Mouse (Mus musculus) ES-E14 (cell line): ENCODE results near the gene Myl6b. TPM values are rescaled to one million over a fixed set of nuclear protein-coding genes. Genes with fewer than 3 reads are reported as not detected.
"Not testable (repeated sequence)": the region's sequence is repeated elsewhere in the genome, so short reads cannot be mapped to it uniquely, and the experiment has no call there.

Experiments
- DNase-seq: peaks from one replicate; pipeline ENCODE4 v3.0.0-alpha.2; 2013; ENCODE audit warnings: low read depth, low spot score
- H3K27ac ChIP-seq: 2 replicates; pipeline ENCODE4 v1.5.1; 2012; ENCODE audit warnings: low read depth, mild to moderate bottlenecking, low read length, moderate library complexity, mixed read lengths; ENCODE audit not compliant: poor library complexity, insufficient read depth, severe bottlenecking
- H3K36me3 ChIP-seq: 2 replicates; pipeline ENCODE4 v1.6.1; 2012; ENCODE audit warnings: mild to moderate bottlenecking, low read length, moderate library complexity, mixed read lengths; ENCODE audit not compliant: control insufficient read depth, poor library complexity, insufficient read depth, severe bottlenecking
- H3K4me1 ChIP-seq, 2 experiments: fragments of 150-350 bp in 1 of 2; sonication (generic) in 1 of 2; 2 replicates each; pipeline ENCODE4 v1.6.1; 2012; ENCODE audit warnings: low read length in 2 of 2, mild to moderate bottlenecking in 1 of 2, mixed read lengths in 1 of 2; ENCODE audit not compliant: control insufficient read depth in 2 of 2, insufficient read depth in 2 of 2, poor library complexity in 1 of 2
- H3K4me3 ChIP-seq, 2 experiments: fragments of 150-350 bp in 1 of 2; sonication (generic) in 1 of 2; 2 replicates each; pipeline ENCODE4 v1.5.1; 2012; ENCODE audit warnings: low read length in 2 of 2, low read depth in 1 of 2, mild to moderate bottlenecking in 1 of 2, mixed read lengths in 1 of 2; ENCODE audit not compliant: insufficient read depth in 1 of 2, poor library complexity in 1 of 2, severe bottlenecking in 1 of 2
- H3K9ac ChIP-seq: 2 replicates; pipeline ENCODE4 v1.6.1; 2012; ENCODE audit warnings: low read depth, mild to moderate bottlenecking, low read length, mixed read lengths; ENCODE audit not compliant: poor library complexity, insufficient read depth, severe bottlenecking
- H3K9me3 ChIP-seq: fragments of 150-350 bp; sonication (generic); 2 replicates; pipeline ENCODE4 v1.6.1; 2012; ENCODE audit warnings: low read depth, mild to moderate bottlenecking, low read length; ENCODE audit not compliant: control insufficient read depth, insufficient read depth
- CHD2 ChIP-seq: IDR thresholded peaks from 2 replicates; pipeline ENCODE4 v1.6.1; 2014; ENCODE audit warnings: mild to moderate bottlenecking, low read depth, low read length, inconsistent platforms
- HCFC1 ChIP-seq: IDR thresholded peaks from 2 replicates; pipeline ENCODE4 v1.6.1; 2012; ENCODE audit warnings: low read length, inconsistent platforms, borderline replicate concordance; ENCODE audit not compliant: insufficient read depth
- MAFK ChIP-seq: IDR thresholded peaks from 2 replicates; pipeline ENCODE4 v1.6.1; 2014; ENCODE audit warnings: mild to moderate bottlenecking, low read depth, low read length, inconsistent platforms; ENCODE audit not compliant: insufficient read depth
- ZC3H11A ChIP-seq: IDR thresholded peaks from 2 replicates; pipeline ENCODE4 v1.6.1; 2012; ENCODE audit warnings: low read depth, mild to moderate bottlenecking, inconsistent platforms, low read length, borderline replicate concordance
- ZNF384 ChIP-seq: IDR thresholded peaks from 2 replicates; pipeline ENCODE4 v1.6.1; 2012; ENCODE audit warnings: low read depth, low read length, inconsistent platforms
- in situ Hi-C, 2 experiments: fragments of 600-800 bp; cut with MboI; formaldehyde crosslinking; loops; one replicate each; pipeline ENCODE4 v1.15.1; 2025; ENCODE audit warnings: low sequenced_read_pairs in 2 of 2, inconsistent platforms in 1 of 2; ENCODE audit not compliant: unreplicated experiment in 2 of 2
- total RNA-seq: library from RNA; depleted of rRNA; stranded (reverse); fragments of 300-350 nt; gene quantifications from 2 replicates; pipeline ENCODE4 v1.2.3, GENCODE M21; 2012

Myl6b gene
- total RNA-seq, 1 experiment, result 3.7 TPM

DNA sequence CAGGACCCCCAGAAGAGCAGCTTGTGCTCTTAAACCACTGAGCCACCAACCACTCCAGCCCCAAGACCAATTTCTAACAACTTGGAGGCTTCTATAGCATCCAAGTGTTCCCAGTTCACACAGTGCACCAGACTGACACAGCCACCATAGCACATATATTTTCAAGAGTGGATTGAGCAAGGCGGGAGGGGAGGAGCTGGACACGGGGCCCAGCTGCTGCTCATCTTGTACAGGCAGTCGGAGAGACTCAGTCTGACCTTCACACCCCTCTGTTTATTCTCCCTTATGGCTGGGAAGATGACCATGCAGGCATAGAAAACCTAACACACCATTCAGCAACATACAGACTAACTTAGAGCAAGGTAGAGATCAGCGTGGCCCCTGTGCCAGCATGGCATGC, 11.3 kb upstream of the Myl6b start:
- no peak overlapping the region for H3K27ac ChIP-seq
- no peak overlapping the region for H3K9ac ChIP-seq
- DNase-seq, result no peak
- H3K9me3 ChIP-seq, result no peaks in the 10 kb centered on the region
- in situ Hi-C loops, result no loop called here
- no peak overlapping the region for H3K4me3 ChIP-seq
- TF ChIP-seq ZNF384, result no peak
- no peak for TF ChIP-seq HCFC1
- TF ChIP-seq ZC3H11A, result no peak
- no peak for TF ChIP-seq MAFK
- no peak for TF ChIP-seq CHD2
- peaks cover 1 to 2% of the 10 kb centered on the region in 2 experiments; a peak in 1 of 4 replicates for H3K4me1 ChIP-seq
- peaks cover 19% of the 10 kb centered on the region for H3K36me3 ChIP-seq

DNA sequence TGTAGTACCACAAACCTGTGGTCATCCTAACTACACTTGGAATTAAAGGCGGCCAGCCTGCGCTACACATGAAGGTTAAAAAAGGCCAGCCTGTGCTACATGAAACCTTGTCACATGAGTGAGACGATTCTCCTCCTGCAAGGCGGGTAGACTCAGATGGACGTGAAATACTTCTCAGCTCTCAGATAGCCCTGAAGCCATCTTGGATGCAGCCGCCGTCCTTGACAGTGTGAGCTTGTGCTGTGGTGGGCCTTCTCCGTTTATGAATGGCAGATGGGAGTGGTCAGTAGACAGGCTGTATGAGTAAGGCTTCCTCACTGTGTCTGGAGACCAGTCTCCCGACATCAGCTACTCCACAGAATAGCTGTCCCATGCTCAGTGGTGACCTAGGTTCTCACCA, 10.7 kb upstream of the Myl6b start:
- in situ Hi-C loops, result no loop called here
- H3K9me3 ChIP-seq, result no peaks in the 10 kb centered on the region
- peaks cover 2 to 5% of the 10 kb centered on the region in 2 experiments; a peak in 1 of 4 replicates for H3K4me1 ChIP-seq
- no peak for DNase-seq
- 0 out of 2 replicates have a peak overlapping the region, but pooled peaks have one; percentile 6 for H3K9ac ChIP-seq
- TF ChIP-seq ZC3H11A, result no peak
- no peak for TF ChIP-seq HCFC1
- H3K36me3 ChIP-seq, result peaks cover 19% of the 10 kb centered on the region
- H3K4me3 ChIP-seq, result peak overlapping the region; percentile 26 to 39; a peak in 2 of 4 replicates
- no peak overlapping the region for H3K27ac ChIP-seq

DNA sequence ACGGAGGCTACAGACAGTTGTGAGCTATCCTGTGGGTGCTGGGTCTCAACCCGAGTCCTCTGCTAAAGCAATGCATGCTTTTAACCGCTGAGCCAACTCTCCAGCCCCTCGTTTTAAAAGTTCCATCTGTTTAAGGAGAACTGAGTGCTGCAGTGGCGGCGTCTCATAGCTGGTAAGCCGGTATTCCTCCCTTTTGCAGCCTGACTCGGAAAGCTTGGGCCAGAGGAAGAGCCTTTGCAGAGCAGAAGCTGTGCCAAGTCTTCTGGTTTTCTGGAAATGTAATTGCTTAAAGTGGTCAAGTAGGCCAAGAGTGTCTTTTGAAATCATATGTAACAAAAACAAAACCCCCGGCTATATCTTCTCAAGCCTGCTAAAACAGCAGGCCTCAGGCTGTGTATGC, 9.8 kb upstream of the Myl6b start:
- Histone ChIP-seq H3K36me3 (peaks cover 15% of the 10 kb centered on the region; the same call in 1 of the 2 replicates), H3K4me3 (no peak overlapping the region), H3K27ac (no peak overlapping the region), H3K9me3 (no peaks in the 10 kb centered on the region), H3K4me1 (peaks cover 2 to 5% of the 10 kb centered on the region in 2 experiments; a peak in 1 of 4 replicates), H3K9ac (no peak overlapping the region)
- in situ Hi-C loops, result no loop called here
- DNase-seq, result no peak
- TF ChIP-seq HCFC1 (no peak), CHD2 (no peak), MAFK (no peak), ZNF384 (no peak), ZC3H11A (no peak)

DNA sequence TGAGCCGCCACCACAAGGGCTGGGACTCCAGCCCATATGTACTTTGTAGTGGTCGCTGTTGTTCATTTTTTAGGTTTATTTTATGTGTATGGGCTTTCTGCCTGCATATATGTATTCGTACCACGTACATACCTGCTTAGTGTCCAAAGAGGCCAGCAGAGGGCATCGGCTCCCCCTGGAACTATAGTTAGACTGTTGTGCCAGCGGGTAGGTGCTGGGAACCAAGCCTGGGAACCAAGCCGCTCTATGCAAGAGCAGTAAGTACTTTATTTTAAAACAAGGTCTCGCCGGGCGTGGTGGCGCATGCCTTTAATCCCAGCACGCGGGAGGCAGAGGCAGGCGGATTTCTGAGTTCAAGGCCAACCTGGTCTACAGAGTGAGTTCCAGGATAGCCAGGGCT, 7.5 kb upstream of the Myl6b start:
- Histone ChIP-seq H3K9ac (no peak overlapping the region), H3K27ac (no peak overlapping the region), H3K9me3 (no peaks in the 10 kb centered on the region), H3K4me3 (no peak overlapping the region), H3K36me3 (peaks cover 2% of the 10 kb centered on the region; the same call in 1 of the 2 replicates), H3K4me1 (peaks cover 2 to 5% of the 10 kb centered on the region in 2 experiments; a peak in 1 of 4 replicates)
- no peak for DNase-seq
- in situ Hi-C loops, result no loop called here
- TF ChIP-seq ZC3H11A, result no peak
- TF ChIP-seq MAFK, result no peak
- TF ChIP-seq ZNF384, result no peak
- TF ChIP-seq CHD2, result no peak
- TF ChIP-seq HCFC1, result no peak

DNA sequence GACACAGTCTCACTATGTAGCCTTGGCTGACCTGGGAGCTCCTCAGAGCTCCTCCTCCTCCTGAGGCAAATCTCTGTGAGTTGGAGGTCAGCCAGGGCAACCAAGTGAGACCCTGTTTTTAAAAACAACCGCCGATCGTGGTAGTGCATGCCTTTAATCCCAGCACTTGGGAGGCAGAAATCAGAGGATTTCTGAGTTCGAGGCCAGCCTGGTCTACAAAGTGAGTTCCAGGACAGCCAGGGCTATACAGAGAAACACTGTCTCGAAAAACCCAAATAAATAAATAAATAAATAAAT, 6.8 kb upstream of the Myl6b start:
- DNase-seq, H3K27ac ChIP-seq, H3K9ac ChIP-seq, H3K36me3 ChIP-seq, H3K9me3 ChIP-seq, H3K4me3 ChIP-seq, in situ Hi-C loops, H3K4me1 ChIP-seq: not testable (repeated sequence)
